Mouse (Mus musculus) stomach, postnatal 0 days (tissue): ENCODE results near the gene Spon2. TPM values are rescaled to one million over a fixed set of nuclear protein-coding genes. Genes with fewer than 3 reads are reported as not detected.

Experiments used
- ATAC-seq: fragments of 200-750 bp; cut with Nextera tagmentation; 2 replicates; pipeline ENCODE4 v1.8.0; 2017; ENCODE audit not compliant: low FRiP score, low TSS enrichment
- DNase-seq: peaks from one replicate; pipeline ENCODE4 v3.0.0-alpha.2; 2016; ENCODE audit warnings: low spot score
- H3K27ac ChIP-seq: fragments of 300-500 bp; sonication (generic); replicated peaks from 2 replicates; pipeline ENCODE4 v1.5.1; 2014; ENCODE audit warnings: mild to moderate bottlenecking, control low read depth
- H3K27me3 ChIP-seq: fragments of 300-500 bp; sonication (generic); 2 replicates; pipeline ENCODE4 v1.6.1; 2014; ENCODE audit warnings: low read length; ENCODE audit not compliant: control insufficient read depth, insufficient read depth
- H3K36me3 ChIP-seq: fragments of 300-500 bp; sonication (generic); 2 replicates; pipeline ENCODE4 v1.6.1; 2014; ENCODE audit warnings: low read length, mixed read lengths; ENCODE audit not compliant: control insufficient read depth, insufficient read depth
- H3K4me1 ChIP-seq: fragments of 300-500 bp; sonication (generic); replicated peaks from 2 replicates; pipeline ENCODE4 v1.6.1; 2014; ENCODE audit warnings: antibody characterized with exemption; ENCODE audit not compliant: control insufficient read depth, insufficient read depth
- H3K4me2 ChIP-seq: fragments of 300-500 bp; sonication (generic); replicated peaks from 2 replicates; pipeline ENCODE4 v1.6.1; 2014; ENCODE audit warnings: low read depth, mild to moderate bottlenecking, control low read depth, moderate library complexity
- H3K4me3 ChIP-seq: fragments of 300-500 bp; sonication (generic); 2 replicates; pipeline ENCODE4 v1.5.1; 2014; ENCODE audit warnings: low read depth, low read length, control low read depth
- H3K9ac ChIP-seq: fragments of 300-500 bp; sonication (generic); 2 replicates; pipeline ENCODE4 v1.6.1; 2014; ENCODE audit warnings: mild to moderate bottlenecking, low read length, control low read depth, mixed read lengths
- H3K9me3 ChIP-seq: fragments of 300-500 bp; sonication (generic); 2 replicates; pipeline ENCODE4 v1.6.1; 2016; ENCODE audit warnings: low read length; ENCODE audit not compliant: control insufficient read depth
- CTCF ChIP-seq: IDR thresholded peaks from 2 replicates; pipeline ENCODE4 v1.5.1; 2016; ENCODE audit warnings: antibody characterized with exemption, low read depth, mild to moderate bottlenecking, moderate library complexity
- EP300 ChIP-seq: optimal IDR thresholded peaks from 2 replicates; pipeline ENCODE3; 2016; ENCODE audit warnings: antibody characterized with exemption
- WGBS: fragments of 180-500 bp; shearing (Covaris S2); extraction: QIAGEN DNeasy Blood & Tissue Kit; methylation state at CpG from one replicate; pipeline ENCODE4 v1.1.7; 2014; 5-methylcytosine and 5-hydroxymethylcytosine counted together
- polyA plus RNA-seq: library from polyadenylated mRNA; unstranded; fragments of >200 nt; fragmentation: Nextera tagmentation; extraction: Ambion mirVana; gene quantifications from 2 replicates; pipeline ENCODE4 v1.2.1, GENCODE M21; 2015

Spon2 gene
- polyA plus RNA-seq, 1 experiment from 2014 or later: 43.6 TPM

- no peak for TF ChIP-seq CTCF
- TF ChIP-seq EP300: no peak
Observed at GRCm38 (mm10) chr5:33193567-33193966, 24.7 kb downstream of the Spon2 start.

More at GRCm38 (mm10) chr5:33193567-33193966, 24.7 kb downstream of the Spon2 start:
- no peak overlapping the region for H3K9ac ChIP-seq
- no peak overlapping the region for H3K4me3 ChIP-seq
- no peak overlapping the region for H3K27ac ChIP-seq
- no peak overlapping the region for H3K4me2 ChIP-seq
- H3K4me1 ChIP-seq: no peaks in the 10 kb centered on the region
- DNase-seq: no peak
- H3K27me3 ChIP-seq: no peaks in the 10 kb centered on the region
- no peaks in the 10 kb centered on the region for H3K36me3 ChIP-seq
- ATAC-seq: no peak
- no peaks in the 10 kb centered on the region for H3K9me3 ChIP-seq
- WGBS: 26% methylated on average over 7 of the region's 7 CpGs

Other genes starting within 250 kb of the Spon2 start
- 214 and 219 TPM in 2 replicates for gene Ywhah, start 199.6 kb downstream of the Spon2 start, polyA plus RNA-seq
- 6.6 and 7.4 TPM in 2 replicates for gene Slc5a1, start 114.2 kb downstream of the Spon2 start, polyA plus RNA-seq
- gene Ctbp1, start 56.5 kb upstream of the Spon2 start, polyA plus RNA-seq: 157 and 165 TPM in 2 replicates
- gene Maea, start 117.1 kb upstream of the Spon2 start, polyA plus RNA-seq: 83.4 and 83.6 TPM in 2 replicates
- 4.5 and 5.0 TPM in 2 replicates for gene Uvssa, start 160.1 kb upstream of the Spon2 start, polyA plus RNA-seq
- gene Nkx1-1, start 215.5 kb upstream of the Spon2 start, polyA plus RNA-seq: not detected in 2 replicates